Mouse (Mus musculus): ENCODE data around the gene Gm9970. TPM values are rescaled to one million over a fixed set of nuclear protein-coding genes. Genes with fewer than 3 reads are reported as not detected.
"Not testable (repeated sequence)": the region's sequence is repeated elsewhere in the genome, so short reads cannot be mapped to it uniquely, and the experiment has no call there.

The Gm9970 gene
- polyA plus RNA-seq, 1 experiment, result not detected

- H3K4me1 ChIP-seq (ENCODE audit: control insufficient read depth, insufficient read depth, insufficient read length, low read length); H3K27ac ChIP-seq (replicated peaks; ENCODE audit: low read depth, low read length); H3K4me3 ChIP-seq (ENCODE audit: insufficient read depth, low read depth, low read length): not testable (repeated sequence)
Observed at GRCm38 (mm10) chr5:31216554-31216953, 24.5 kb downstream of the Gm9970 start.

GRCm38 (mm10) chr5:31204421-31204820 is 36.6 kb downstream of the Gm9970 start:
- Histone ChIP-seq H3K27ac (replicated peaks; ENCODE audit: low read depth, low read length) (no peak overlapping the region), H3K4me1 (ENCODE audit: control insufficient read depth, insufficient read depth, insufficient read length, low read length) (no peaks in the 10 kb centered on the region; the same call in 1 of the 2 replicates), H3K4me3 (ENCODE audit: insufficient read depth, low read depth, low read length) (no peak overlapping the region)

- H3K4me3 ChIP-seq (ENCODE audit: insufficient read depth, low read depth, low read length), result no peak overlapping the region
- H3K27ac ChIP-seq (replicated peaks; ENCODE audit: low read depth, low read length), result no peak overlapping the region
- H3K4me1 ChIP-seq (ENCODE audit: control insufficient read depth, insufficient read depth, insufficient read length, low read length), result no peaks in the 10 kb centered on the region; the same call in 1 of the 2 replicates
Observed at GRCm38 (mm10) chr5:31203866-31204265, 37.2 kb downstream of the Gm9970 start.

GRCm38 (mm10) chr5:31202933-31203332 is 38.1 kb downstream of the Gm9970 start:
- Histone ChIP-seq H3K27ac (replicated peaks; ENCODE audit: low read depth, low read length) (no peak overlapping the region), H3K4me3 (ENCODE audit: insufficient read depth, low read depth, low read length) (peak overlapping the region; percentile 69)

GRCm38 (mm10) chr5:31201742-31202590 is 39.1 kb downstream of the Gm9970 start, which contains the start of gene Zfp513:
TSS of gene Zfp513 (minus strand) at chr5:31202303.
- Histone ChIP-seq H3K4me3 (ENCODE audit: insufficient read depth, low read depth, low read length) (peak within 1 kb of the TSS; percentile 69), H3K27ac (replicated peaks; ENCODE audit: low read depth, low read length) (peak within 1 kb of the TSS; percentile 85), H3K4me1 (ENCODE audit: control insufficient read depth, insufficient read depth, insufficient read length, low read length) (no peaks in the 10 kb centered on the region; the same call in 1 of the 2 replicates)

More at GRCm38 (mm10) chr5:31202933-31203332, 38.1 kb downstream of the Gm9970 start:
- no peaks in the 10 kb centered on the region; the same call in 1 of the 2 replicates for H3K4me1 ChIP-seq (ENCODE audit: control insufficient read depth, insufficient read depth, insufficient read length, low read length)

- Histone ChIP-seq H3K4me3 (ENCODE audit: insufficient read depth, low read depth, low read length) (peak overlapping the region; percentile 69), H3K4me1 (ENCODE audit: control insufficient read depth, insufficient read depth, insufficient read length, low read length) (no peaks in the 10 kb centered on the region; the same call in 1 of the 2 replicates)
Observed at GRCm38 (mm10) chr5:31201042-31201741, 39.8 kb downstream of the Gm9970 start.

GRCm38 (mm10) chr5:31200327-31200768 is 40.7 kb downstream of the Gm9970 start:
- Histone ChIP-seq H3K4me1 (ENCODE audit: control insufficient read depth, insufficient read depth, insufficient read length, low read length) (no peaks in the 10 kb centered on the region; the same call in 1 of the 2 replicates), H3K4me3 (ENCODE audit: insufficient read depth, low read depth, low read length) (peak overlapping the region; percentile 20)

More at GRCm38 (mm10) chr5:31201042-31201741, 39.8 kb downstream of the Gm9970 start:
- peak overlapping the region; percentile 85 for H3K27ac ChIP-seq (replicated peaks; ENCODE audit: low read depth, low read length)

GRCm38 (mm10) chr5:31199893-31200292 is 41.1 kb downstream of the Gm9970 start:
- H3K4me1 ChIP-seq (ENCODE audit: control insufficient read depth, insufficient read depth, insufficient read length, low read length), result no peaks in the 10 kb centered on the region; the same call in 1 of the 2 replicates
- no peak overlapping the region for H3K4me3 ChIP-seq (ENCODE audit: insufficient read depth, low read depth, low read length)
- no peak overlapping the region for H3K27ac ChIP-seq (replicated peaks; ENCODE audit: low read depth, low read length)

More at GRCm38 (mm10) chr5:31200327-31200768, 40.7 kb downstream of the Gm9970 start:
- no peak overlapping the region for H3K27ac ChIP-seq (replicated peaks; ENCODE audit: low read depth, low read length)

- Histone ChIP-seq H3K4me3 (ENCODE audit: insufficient read depth, low read depth, low read length) (no peak overlapping the region), H3K4me1 (ENCODE audit: control insufficient read depth, insufficient read depth, insufficient read length, low read length) (no peaks in the 10 kb centered on the region; the same call in 1 of the 2 replicates), H3K27ac (replicated peaks; ENCODE audit: low read depth, low read length) (no peak overlapping the region)
Observed at GRCm38 (mm10) chr5:31199321-31199892, 41.6 kb downstream of the Gm9970 start.

GRCm38 (mm10) chr5:31198616-31199320 is 42.3 kb downstream of the Gm9970 start:
- no peak overlapping the region for H3K4me3 ChIP-seq (ENCODE audit: insufficient read depth, low read depth, low read length)
- no peaks in the 10 kb centered on the region; the same call in 1 of the 2 replicates for H3K4me1 ChIP-seq (ENCODE audit: control insufficient read depth, insufficient read depth, insufficient read length, low read length)
- H3K27ac ChIP-seq (replicated peaks; ENCODE audit: low read depth, low read length), result no peak overlapping the region

GRCm38 (mm10) chr5:31198170-31198569 is 42.9 kb downstream of the Gm9970 start:
- no peaks in the 10 kb centered on the region; the same call in 1 of the 2 replicates for H3K4me1 ChIP-seq (ENCODE audit: control insufficient read depth, insufficient read depth, insufficient read length, low read length)
- H3K27ac ChIP-seq (replicated peaks; ENCODE audit: low read depth, low read length), result no peak overlapping the region

GRCm38 (mm10) chr5:31197072-31197471 is 44.0 kb downstream of the Gm9970 start:
- H3K4me3 ChIP-seq (ENCODE audit: insufficient read depth, low read depth, low read length), result no peak overlapping the region
- H3K27ac ChIP-seq (replicated peaks; ENCODE audit: low read depth, low read length), result no peak overlapping the region
- peaks cover under 1% of the 10 kb centered on the region for H3K4me1 ChIP-seq (ENCODE audit: control insufficient read depth, insufficient read depth, insufficient read length, low read length)

More at GRCm38 (mm10) chr5:31198170-31198569, 42.9 kb downstream of the Gm9970 start:
- no peak overlapping the region for H3K4me3 ChIP-seq (ENCODE audit: insufficient read depth, low read depth, low read length)

- peaks cover 3% of the 10 kb centered on the region for H3K4me1 ChIP-seq (ENCODE audit: control insufficient read depth, insufficient read depth, insufficient read length, low read length)
Observed at GRCm38 (mm10) chr5:31196207-31196606, 44.8 kb downstream of the Gm9970 start.

GRCm38 (mm10) chr5:31195671-31196070 is 45.4 kb downstream of the Gm9970 start:
- peaks cover 3% of the 10 kb centered on the region for H3K4me1 ChIP-seq (ENCODE audit: control insufficient read depth, insufficient read depth, insufficient read length, low read length)
- no peak overlapping the region for H3K4me3 ChIP-seq (ENCODE audit: insufficient read depth, low read depth, low read length)
- no peak overlapping the region for H3K27ac ChIP-seq (replicated peaks; ENCODE audit: low read depth, low read length)

More at GRCm38 (mm10) chr5:31196207-31196606, 44.8 kb downstream of the Gm9970 start:
- H3K4me3 ChIP-seq (ENCODE audit: insufficient read depth, low read depth, low read length), result no peak overlapping the region
- H3K27ac ChIP-seq (replicated peaks; ENCODE audit: low read depth, low read length), result no peak overlapping the region

Measured in brown adipose tissue, adult 24 weeks (tissue).